Mouse (Mus musculus) liver, embryonic 11.5 days (tissue): ENCODE measurements at regions not wholly inside any gene's neighbourhood (a gene's known extent, or its start where the extent isn't known, plus 50 kb on each side); places are given as distances from the start of the nearest gene placed in this dataset.
A peak's percentile ranks its signal among the peaks of the same experiment; 100 is the strongest.

Experiments
- ATAC-seq: fragments of 200-750 bp; cut with Nextera tagmentation; replicated peaks from 2 replicates; pipeline ENCODE4 v1.8.0; 2017; ENCODE audit warnings: moderate number of reproducible peaks, mild to moderate bottlenecking, moderate TSS enrichment, moderate library complexity; ENCODE audit not compliant: low FRiP score
- DNase-seq: peaks from one replicate; pipeline ENCODE4 v3.0.0-alpha.2; 2017; ENCODE audit warnings: low spot score
- H3K27ac ChIP-seq: fragments of 300-500 bp; sonication (generic); 2 replicates; pipeline ENCODE4 v1.5.1; 2014; ENCODE audit warnings: mild to moderate bottlenecking, low read depth, low read length, control low read depth
- H3K27me3 ChIP-seq: fragments of 300-500 bp; sonication (generic); replicated peaks from 2 replicates; pipeline ENCODE4 v1.6.1; 2014; ENCODE audit warnings: low read length, mixed read lengths; ENCODE audit not compliant: control insufficient read depth, insufficient read depth
- H3K36me3 ChIP-seq: fragments of 300-500 bp; sonication (generic); 2 replicates; pipeline ENCODE4 v1.6.1; 2014; ENCODE audit warnings: mild to moderate bottlenecking, low read length, moderate library complexity, mixed read lengths; ENCODE audit not compliant: control insufficient read depth, insufficient read depth
- H3K4me1 ChIP-seq: fragments of 300-500 bp; sonication (generic); replicated peaks from 2 replicates; pipeline ENCODE4 v1.6.1; 2014; ENCODE audit warnings: low read length, mixed read lengths; ENCODE audit not compliant: control insufficient read depth, insufficient read depth
- H3K4me2 ChIP-seq: fragments of 300-500 bp; sonication (generic); 2 replicates; pipeline ENCODE4 v1.6.1; 2014; ENCODE audit warnings: mild to moderate bottlenecking, control low read depth, moderate library complexity
- H3K4me3 ChIP-seq: fragments of 300-500 bp; sonication (generic); 2 replicates; pipeline ENCODE4 v1.5.1; 2014; ENCODE audit warnings: low read depth, low read length, control low read depth
- H3K9ac ChIP-seq: fragments of 300-500 bp; sonication (generic); 2 replicates; pipeline ENCODE4 v1.6.1; 2014; ENCODE audit warnings: low read depth, low read length, control low read depth
- H3K9me3 ChIP-seq: fragments of 300-500 bp; sonication (generic); 2 replicates; pipeline ENCODE4 v1.6.1; 2016; ENCODE audit warnings: low read length, inconsistent platforms, mixed read lengths; ENCODE audit not compliant: control insufficient read depth
- WGBS: fragments of 180-500 bp; shearing (Covaris S2); extraction: QIAGEN DNeasy Blood & Tissue Kit; methylation state at CpG from one replicate; pipeline ENCODE4 v1.1.7; 2014; 5-methylcytosine and 5-hydroxymethylcytosine counted together

DNA sequence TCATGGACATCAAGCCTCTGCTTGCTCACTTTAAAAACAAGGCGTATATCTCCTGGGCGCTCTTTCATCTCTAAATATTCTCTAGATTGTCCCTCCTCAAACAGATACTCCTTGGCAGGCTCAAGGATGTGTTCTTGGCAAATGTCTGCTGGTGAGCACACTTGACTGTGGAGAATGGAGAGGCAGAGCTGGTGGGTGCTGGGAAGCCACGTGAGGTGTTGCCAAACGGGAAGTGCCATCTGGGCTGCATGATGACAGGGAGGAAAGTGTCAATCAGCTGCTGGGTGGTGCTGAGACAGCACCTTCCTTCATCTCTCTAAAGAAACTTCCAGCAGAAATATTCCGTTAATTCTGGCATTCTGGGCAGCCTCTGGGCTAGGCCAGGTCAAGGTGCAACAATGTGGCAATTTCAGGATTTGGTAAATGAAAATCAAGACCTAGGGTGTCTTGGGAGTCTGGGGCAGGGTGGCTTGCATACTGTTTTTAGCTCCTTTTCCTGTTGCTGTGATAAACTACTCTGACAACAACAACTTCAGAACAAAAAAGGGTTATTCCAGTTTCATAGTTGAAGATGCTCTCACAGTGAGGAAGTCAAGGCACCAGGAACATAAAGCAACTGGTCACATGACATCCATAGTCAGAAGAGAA lies 208.6 kb downstream of the Rplp1 start:
- Histone ChIP-seq H3K9ac (no peak overlapping the region), H3K4me3 (no peak overlapping the region), H3K27ac (no peak overlapping the region), H3K4me2 (no peak overlapping the region), H3K36me3 (no peaks in the 10 kb centered on the region), H3K4me1 (peaks cover 5% of the 10 kb centered on the region; the same call in 1 of the 2 replicates), H3K9me3 (no peaks in the 10 kb centered on the region), H3K27me3 (no peaks in the 10 kb centered on the region; the same call in 1 of the 2 replicates)
- WGBS, result 53% methylated on average over 5 of the region's 5 CpGs
- no peak for ATAC-seq
- DNase-seq, result no peak

- peaks cover 5% of the 10 kb centered on the region; the same call in 1 of the 2 replicates for H3K4me1 ChIP-seq
- H3K27me3 ChIP-seq, result peaks cover 20% of the 10 kb centered on the region
- DNase-seq (no peak), ATAC-seq (no peak)
- H3K27ac ChIP-seq, result no peak overlapping the region
- H3K4me2 ChIP-seq, result no peak overlapping the region
- 79% methylated on average over 11 of the region's 11 CpGs for WGBS
- no peak overlapping the region for H3K9ac ChIP-seq
- no peaks in the 10 kb centered on the region for H3K36me3 ChIP-seq
- no peak overlapping the region for H3K4me3 ChIP-seq
- H3K9me3 ChIP-seq, result no peaks in the 10 kb centered on the region
Measured at GRCm38 (mm10) chr9:61703301-61703700, 211.0 kb downstream of the Rplp1 start.

DNA sequence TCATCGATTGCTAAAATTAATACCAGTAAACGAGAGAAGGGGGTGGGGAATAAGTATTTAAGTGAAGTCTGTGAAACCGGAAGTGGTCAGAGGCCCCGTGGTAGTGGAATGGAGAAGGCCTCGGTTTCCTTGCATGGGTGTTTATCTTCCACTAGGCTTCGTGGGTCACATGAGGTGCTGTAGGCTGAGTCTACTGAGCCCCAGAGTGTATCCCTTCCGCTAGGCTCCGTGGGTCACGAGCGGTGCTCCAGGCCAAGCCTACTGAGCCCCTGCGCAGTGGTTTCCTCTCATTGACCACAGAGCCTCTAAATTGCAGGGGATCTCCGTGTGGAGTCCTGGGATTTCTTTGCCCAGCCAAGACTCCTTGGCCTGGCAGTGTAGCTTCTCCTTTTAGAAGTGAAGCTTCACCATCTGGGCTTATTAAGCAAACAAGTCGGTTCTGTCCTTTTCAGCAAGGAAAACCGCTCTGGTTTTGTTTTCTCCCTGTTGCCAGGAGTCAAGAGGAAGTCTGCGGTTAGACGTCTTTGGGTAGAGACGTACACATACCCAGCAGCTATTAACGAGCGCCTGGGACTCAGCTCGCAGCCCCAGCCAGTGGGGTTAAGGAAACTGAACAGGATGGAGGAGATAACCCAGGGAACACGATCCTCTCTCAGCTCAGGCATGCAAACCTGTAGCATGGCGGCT lies 211.9 kb downstream of the Rplp1 start:
- peaks cover 5% of the 10 kb centered on the region; the same call in 1 of the 2 replicates for H3K4me1 ChIP-seq
- no peak overlapping the region for H3K4me3 ChIP-seq
- no peaks in the 10 kb centered on the region for H3K36me3 ChIP-seq
- DNase-seq (no peak), ATAC-seq (no peak)
- H3K27ac ChIP-seq, result no peak overlapping the region
- H3K27me3 ChIP-seq, result peaks cover 20% of the 10 kb centered on the region
- H3K4me2 ChIP-seq, result peak overlapping the region; percentile 33
- no peak overlapping the region for H3K9ac ChIP-seq
- WGBS, result 36% methylated on average over 22 of the region's 22 CpGs
- no peaks in the 10 kb centered on the region for H3K9me3 ChIP-seq

GRCm38 (mm10) chr9:61700576-61700975 lies 213.8 kb downstream of the Rplp1 start:
- H3K9ac ChIP-seq, result no peak overlapping the region
- ATAC-seq, result no peak
- H3K36me3 ChIP-seq, result no peaks in the 10 kb centered on the region
- no peak overlapping the region for H3K4me3 ChIP-seq
- DNase-seq, result no peak
- H3K27ac ChIP-seq, result no peak overlapping the region
- 44% methylated on average over 6 of the region's 6 CpGs for WGBS
- no peak overlapping the region for H3K4me2 ChIP-seq
- H3K27me3 ChIP-seq, result peaks cover 20% of the 10 kb centered on the region
- peaks cover 5% of the 10 kb centered on the region; the same call in 1 of the 2 replicates for H3K4me1 ChIP-seq
- H3K9me3 ChIP-seq, result no peaks in the 10 kb centered on the region

- H3K27me3 ChIP-seq, result peaks cover 20% of the 10 kb centered on the region
Measured at GRCm38 (mm10) chr9:61699618-61700017, 214.7 kb downstream of the Rplp1 start.

GRCm38 (mm10) chr9:61697959-61698358 lies 216.4 kb downstream of the Rplp1 start:
- Histone ChIP-seq H3K9ac (no peak overlapping the region), H3K36me3 (no peaks in the 10 kb centered on the region), H3K27me3 (peaks cover 24% of the 10 kb centered on the region), H3K9me3 (no peaks in the 10 kb centered on the region), H3K27ac (no peak overlapping the region), H3K4me1 (peaks cover 7% of the 10 kb centered on the region; the same call in 1 of the 2 replicates), H3K4me2 (no peak overlapping the region), H3K4me3 (no peak overlapping the region)
- peak; percentile 70 for DNase-seq
- WGBS, result 16% methylated on average over 11 of the region's 11 CpGs
- no peak for ATAC-seq

More at GRCm38 (mm10) chr9:61699618-61700017, 214.7 kb downstream of the Rplp1 start:
- Histone ChIP-seq H3K9me3 (no peaks in the 10 kb centered on the region), H3K4me2 (no peak overlapping the region), H3K4me3 (no peak overlapping the region), H3K4me1 (peaks cover 7% of the 10 kb centered on the region; the same call in 1 of the 2 replicates), H3K36me3 (no peaks in the 10 kb centered on the region), H3K27ac (no peak overlapping the region), H3K9ac (no peak overlapping the region)
- 85% methylated on average over 5 of the region's 5 CpGs for WGBS
- ATAC-seq, result no peak
- no peak for DNase-seq

DNA sequence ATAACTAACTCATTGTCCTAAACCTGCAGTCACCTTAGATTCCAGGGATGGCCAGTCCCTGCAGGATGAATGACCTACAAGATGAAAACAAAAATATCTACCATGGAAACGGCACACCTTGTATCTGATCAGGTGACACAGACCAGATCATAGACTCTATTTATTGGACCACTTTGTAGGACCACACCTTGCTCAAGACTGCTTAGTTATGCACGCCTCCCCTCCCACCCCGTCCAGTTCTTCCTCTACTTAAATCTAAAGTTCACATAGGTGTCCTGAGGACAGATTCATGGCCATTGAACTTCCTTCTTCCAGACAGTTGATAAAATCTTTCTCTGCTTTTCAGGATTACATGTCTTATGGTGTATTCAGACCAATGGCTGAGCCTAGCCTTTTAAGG lies 217.5 kb downstream of the Rplp1 start:
- Histone ChIP-seq H3K4me3 (no peak overlapping the region), H3K36me3 (no peaks in the 10 kb centered on the region), H3K9me3 (no peaks in the 10 kb centered on the region), H3K4me2 (no peak overlapping the region), H3K27me3 (peaks cover 24% of the 10 kb centered on the region), H3K27ac (no peak overlapping the region), H3K4me1 (0 out of 2 replicates have a peak, but pooled peaks cover 2% of the 10 kb centered on the region), H3K9ac (no peak overlapping the region)
- WGBS, result 89% methylated on average over 3 of the region's 3 CpGs
- no peak for ATAC-seq
- DNase-seq, result no peak

DNA sequence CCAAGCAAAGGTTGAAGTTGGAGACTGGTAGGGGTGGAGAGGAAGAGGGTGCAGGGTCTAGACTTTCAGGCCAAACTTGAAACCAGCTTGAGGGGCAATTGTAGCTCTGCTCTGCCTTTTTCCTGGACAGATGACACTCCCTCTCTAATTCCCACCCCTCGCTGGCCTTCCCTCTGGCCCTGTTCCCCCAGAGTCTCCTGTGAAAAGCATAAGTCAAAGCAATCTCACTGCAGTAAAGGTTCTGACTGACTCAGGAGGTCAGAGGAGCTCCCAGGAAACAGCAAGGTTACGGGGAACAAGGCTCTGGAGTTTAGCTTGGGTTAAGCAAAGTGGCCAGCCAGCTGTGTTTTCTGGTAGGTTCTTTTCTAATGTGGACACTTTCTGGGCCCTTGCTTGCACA lies 218.5 kb downstream of the Rplp1 start:
- ATAC-seq (no peak), DNase-seq (no peak)
- H3K9me3 ChIP-seq, result no peaks in the 10 kb centered on the region
- no peak overlapping the region for H3K4me3 ChIP-seq
- no peak overlapping the region for H3K4me2 ChIP-seq
- 69% methylated on average over 2 of the region's 2 CpGs for WGBS
- H3K27ac ChIP-seq, result no peak overlapping the region
- H3K36me3 ChIP-seq, result no peaks in the 10 kb centered on the region
- H3K9ac ChIP-seq, result no peak overlapping the region
- H3K27me3 ChIP-seq, result peaks cover 24% of the 10 kb centered on the region
- H3K4me1 ChIP-seq, result 0 out of 2 replicates have a peak, but pooled peaks cover 2% of the 10 kb centered on the region
